Mouse (Mus musculus) midbrain, embryonic 14.5 days (tissue): ENCODE results near the gene Smim9. TPM values are rescaled to one million over a fixed set of nuclear protein-coding genes. Genes with fewer than 3 reads are reported as not detected.

Experiments
- ATAC-seq: fragments of 200-750 bp; cut with Nextera tagmentation; 2 replicates; pipeline ENCODE4 v1.8.0; 2017; ENCODE audit warnings: moderate number of reproducible peaks, moderate library complexity; ENCODE audit not compliant: low FRiP score, low TSS enrichment
- DNase-seq: peaks from one replicate; pipeline ENCODE4 v3.0.0-alpha.2; 2015
- H3K27ac ChIP-seq: fragments of 300-500 bp; sonication (generic); replicated peaks from 2 replicates; pipeline ENCODE4 v1.5.1; 2014; ENCODE audit warnings: mild to moderate bottlenecking, low read depth, low read length, moderate library complexity
- H3K27me3 ChIP-seq: fragments of 300-500 bp; sonication (generic); 2 replicates; pipeline ENCODE4 v1.6.1; 2014; ENCODE audit warnings: low read length, control low read depth, mixed read lengths; ENCODE audit not compliant: control insufficient read depth, insufficient read depth
- H3K36me3 ChIP-seq: fragments of 300-500 bp; sonication (generic); 2 replicates; pipeline ENCODE4 v1.6.1; 2014; ENCODE audit warnings: low read length, control low read depth; ENCODE audit not compliant: control insufficient read depth, insufficient read depth
- H3K4me1 ChIP-seq: fragments of 300-500 bp; sonication (generic); 2 replicates; pipeline ENCODE4 v1.6.1; 2014; ENCODE audit warnings: mild to moderate bottlenecking, antibody characterized with exemption, low read length, control low read depth; ENCODE audit not compliant: control insufficient read depth, insufficient read depth
- H3K4me2 ChIP-seq: fragments of 300-500 bp; sonication (generic); 2 replicates; pipeline ENCODE4 v1.6.1; 2014; ENCODE audit warnings: mild to moderate bottlenecking, low read length, moderate library complexity
- H3K4me3 ChIP-seq: fragments of 300-500 bp; sonication (generic); replicated peaks from 2 replicates; pipeline ENCODE4 v1.5.1; 2014; ENCODE audit warnings: low read depth, low read length
- H3K9ac ChIP-seq: fragments of 300-500 bp; sonication (generic); replicated peaks from 2 replicates; pipeline ENCODE4 v1.6.1; 2014; ENCODE audit warnings: mild to moderate bottlenecking, low read length, moderate library complexity
- H3K9me3 ChIP-seq: fragments of 300-500 bp; sonication (generic); 2 replicates; pipeline ENCODE4 v1.6.1; 2016; ENCODE audit warnings: low read length, control low read depth, mixed read lengths; ENCODE audit not compliant: control insufficient read depth
- WGBS: fragments of 180-500 bp; shearing (Covaris S2); extraction: QIAGEN DNeasy Blood & Tissue Kit; methylation state at CpG from one replicate; pipeline ENCODE4 v1.1.7; 2014; 5-methylcytosine and 5-hydroxymethylcytosine counted together
- polyA plus RNA-seq: library from polyadenylated mRNA; unstranded; fragments of >200 nt; fragmentation: Nextera tagmentation; extraction: Ambion mirVana; gene quantifications from 2 replicates; pipeline ENCODE4 v1.2.1, GENCODE M21; 2014

The Smim9 gene
- polyA plus RNA-seq, 1 experiment from 2014 or later = not detected

GRCm38 (mm10) chrX:75130467-75131160, 33.0 kb downstream of the Smim9 start, which contains the start of gene Mpp1:
Mpp1 (minus strand) TSS chrX:75131016.
- Histone ChIP-seq H3K4me2 (peak within 1 kb of the TSS; percentile 56), H3K27ac (no peak within 1 kb of the TSS), H3K27me3 (no peaks in the 10 kb centered on the region), H3K9me3 (no peaks in the 10 kb centered on the region), H3K4me3 (peak within 1 kb of the TSS; percentile 43), H3K4me1 (no peaks in the 10 kb centered on the region), H3K36me3 (no peaks in the 10 kb centered on the region), H3K9ac (peak within 1 kb of the TSS; percentile 56; the same call in 1 of the 2 replicates)
- DNase-seq (peak; percentile 85), ATAC-seq (peak; percentile 98)
- 17% methylated on average over 36 of the region's 36 CpGs for WGBS

DNA sequence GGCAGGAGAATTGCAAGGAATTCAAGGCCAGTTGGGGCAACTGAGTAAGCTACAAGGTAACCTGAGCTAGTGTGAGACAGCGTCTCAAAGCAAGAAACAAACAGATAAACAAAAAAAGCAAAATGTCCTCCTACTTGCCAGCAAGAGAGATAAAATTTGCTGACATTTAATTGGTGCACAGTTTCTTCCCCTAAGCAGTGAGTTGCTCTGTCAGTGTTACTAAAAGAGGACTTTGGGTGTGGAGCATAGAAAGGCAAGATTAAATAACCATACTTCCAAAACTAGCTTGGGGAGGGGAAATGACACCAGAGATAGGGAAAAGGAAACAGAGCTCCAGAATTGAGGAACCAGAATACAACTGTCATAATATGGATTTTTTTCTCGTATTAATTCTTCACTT, 34.1 kb downstream of the Smim9 start:
- Histone ChIP-seq H3K27ac (no peak overlapping the region), H3K9ac (no peak overlapping the region), H3K27me3 (no peaks in the 10 kb centered on the region), H3K4me2 (no peak overlapping the region), H3K9me3 (no peaks in the 10 kb centered on the region), H3K36me3 (no peaks in the 10 kb centered on the region), H3K4me3 (no peak overlapping the region), H3K4me1 (no peaks in the 10 kb centered on the region)
- 79% methylated on average over 2 of the region's 2 CpGs for WGBS
- no peak for DNase-seq
- ATAC-seq = no peak

DNA sequence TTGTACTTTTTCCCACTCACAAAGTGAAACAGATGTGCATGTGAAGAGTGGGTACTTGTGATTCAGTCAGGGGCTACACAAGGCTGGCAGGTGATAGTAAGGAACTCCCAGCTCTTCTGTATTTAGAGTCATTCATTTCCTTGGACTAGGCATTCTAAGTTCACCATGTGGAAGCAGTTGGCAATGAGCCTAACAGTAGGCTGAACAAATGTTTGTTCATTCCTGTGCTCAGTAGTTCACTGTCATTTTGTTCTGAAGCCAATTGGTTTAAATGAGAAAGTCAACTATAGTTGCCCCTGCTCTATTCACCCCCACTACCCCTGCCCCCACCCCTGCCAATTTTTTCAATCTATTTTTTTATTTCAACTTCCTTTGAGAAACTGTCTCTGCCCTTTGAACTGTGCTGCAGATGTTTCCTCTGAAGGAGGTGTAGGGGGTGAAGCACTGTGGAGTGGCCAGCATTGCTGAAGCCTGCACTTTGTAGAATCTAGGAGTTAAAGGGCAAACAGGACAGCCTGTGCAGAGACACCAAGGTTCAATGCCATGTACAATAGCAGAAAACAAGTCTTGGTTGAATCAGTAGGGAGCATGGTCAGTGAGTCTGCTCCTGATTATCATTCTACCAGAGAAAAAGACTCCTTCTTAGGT, 35.1 kb downstream of the Smim9 start:
- Histone ChIP-seq H3K9me3 (no peaks in the 10 kb centered on the region), H3K4me3 (no peak overlapping the region), H3K27me3 (no peaks in the 10 kb centered on the region), H3K4me2 (no peak overlapping the region), H3K36me3 (no peaks in the 10 kb centered on the region), H3K4me1 (no peaks in the 10 kb centered on the region), H3K27ac (no peak overlapping the region), H3K9ac (no peak overlapping the region)
- DNase-seq = no peak
- no peak for ATAC-seq

DNA sequence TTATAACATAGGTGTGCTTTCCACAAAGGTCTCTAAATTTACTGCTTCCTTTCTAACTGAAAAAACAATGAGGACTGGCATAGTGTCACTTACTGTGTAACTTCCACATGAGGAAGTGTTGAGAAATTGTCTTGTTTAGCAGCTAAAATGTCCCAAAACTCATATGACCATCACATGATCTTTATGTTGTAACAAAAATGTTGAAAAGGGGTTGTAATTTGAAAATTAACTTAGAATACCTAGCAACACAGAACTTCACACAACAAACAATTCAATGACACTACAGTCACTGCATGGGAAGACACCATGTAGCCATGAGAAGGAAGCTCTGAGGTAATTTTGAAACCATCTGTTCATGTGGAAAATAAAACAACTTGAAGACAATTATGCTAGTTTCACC, 36.7 kb downstream of the Smim9 start:
- no peak for ATAC-seq

DNA sequence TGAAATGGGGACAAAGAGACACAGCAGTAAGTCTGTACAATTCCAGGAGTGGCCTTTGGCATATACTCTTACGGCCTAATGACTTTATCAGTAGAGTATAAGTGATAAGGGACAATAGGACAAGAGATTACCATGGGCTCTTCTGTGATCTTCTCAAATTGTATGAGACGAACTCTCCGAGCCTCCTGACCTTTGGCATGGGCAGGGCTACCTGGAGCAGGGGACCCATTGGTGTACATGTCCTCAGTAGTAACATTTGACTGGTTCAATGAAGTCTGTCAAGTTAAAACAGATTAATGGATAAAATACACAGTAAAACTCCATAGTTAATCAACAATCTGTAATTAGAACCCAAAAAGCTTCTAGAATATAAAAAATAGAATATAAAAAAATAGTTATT, 38.0 kb downstream of the Smim9 start:
- Histone ChIP-seq H3K27ac (no peak overlapping the region), H3K4me2 (no peak overlapping the region), H3K9me3 (no peaks in the 10 kb centered on the region), H3K36me3 (no peaks in the 10 kb centered on the region), H3K9ac (no peak overlapping the region), H3K27me3 (no peaks in the 10 kb centered on the region), H3K4me3 (no peak overlapping the region), H3K4me1 (no peaks in the 10 kb centered on the region)
- WGBS = 83% methylated on average over 3 of the region's 3 CpGs
- no peak for ATAC-seq
- DNase-seq = no peak

More for the DNA sequence above, 36.7 kb downstream of the Smim9 start:
- no peak overlapping the region for H3K4me2 ChIP-seq
- no peaks in the 10 kb centered on the region for H3K27me3 ChIP-seq
- no peak overlapping the region for H3K27ac ChIP-seq
- no peak overlapping the region for H3K9ac ChIP-seq
- H3K4me1 ChIP-seq = no peaks in the 10 kb centered on the region
- no peaks in the 10 kb centered on the region for H3K9me3 ChIP-seq
- DNase-seq = no peak
- no peak overlapping the region for H3K4me3 ChIP-seq
- H3K36me3 ChIP-seq = no peaks in the 10 kb centered on the region

DNA sequence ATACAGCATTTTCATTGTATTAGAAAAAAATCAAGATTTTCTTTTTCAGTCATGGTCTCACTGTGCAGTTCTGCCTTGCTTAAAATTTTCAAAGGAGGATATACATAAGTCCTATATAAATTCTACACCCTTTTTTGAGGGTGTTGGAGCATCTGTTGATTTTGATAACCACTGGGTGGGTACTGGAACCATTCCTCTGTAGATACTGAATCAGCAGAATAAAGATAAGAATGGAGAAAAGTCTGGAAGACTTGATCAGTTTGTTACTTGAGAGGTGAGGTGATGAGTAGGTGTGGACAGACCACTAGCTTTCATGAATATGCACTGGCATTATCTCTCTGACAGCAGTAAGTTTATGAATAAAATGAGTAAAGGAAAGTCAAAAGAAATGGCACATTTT, 48.0 kb downstream of the Smim9 start:
- H3K9me3 ChIP-seq = no peaks in the 10 kb centered on the region
- H3K4me1 ChIP-seq = no peaks in the 10 kb centered on the region
- no peak for ATAC-seq

GRCm38 (mm10) chrX:75102293-75102692, 61.3 kb downstream of the Smim9 start:
- H3K4me1 ChIP-seq = no peaks in the 10 kb centered on the region
- H3K4me2 ChIP-seq = no peak overlapping the region
- no peak overlapping the region for H3K4me3 ChIP-seq
- peaks cover 33% of the 10 kb centered on the region for H3K36me3 ChIP-seq
- no peak overlapping the region for H3K27ac ChIP-seq
- H3K9ac ChIP-seq = no peak overlapping the region
- H3K9me3 ChIP-seq = no peaks in the 10 kb centered on the region
- no peak for DNase-seq
- WGBS = 94% methylated on average over 6 of the region's 6 CpGs
- no peaks in the 10 kb centered on the region for H3K27me3 ChIP-seq
- no peak for ATAC-seq

More for the DNA sequence above, 48.0 kb downstream of the Smim9 start:
- Histone ChIP-seq H3K4me3 (no peak overlapping the region), H3K4me2 (no peak overlapping the region), H3K27ac (no peak overlapping the region), H3K9ac (no peak overlapping the region), H3K36me3 (no peaks in the 10 kb centered on the region), H3K27me3 (no peaks in the 10 kb centered on the region)
- DNase-seq = no peak

- no peak for ATAC-seq
- 90% methylated on average over 8 of the region's 8 CpGs for WGBS
Measured at GRCm38 (mm10) chrX:75098799-75099198, 64.8 kb downstream of the Smim9 start.

More at GRCm38 (mm10) chrX:75098799-75099198, 64.8 kb downstream of the Smim9 start:
- no peak overlapping the region for H3K4me3 ChIP-seq
- DNase-seq = no peak
- no peaks in the 10 kb centered on the region for H3K9me3 ChIP-seq
- no peak overlapping the region for H3K9ac ChIP-seq
- no peaks in the 10 kb centered on the region for H3K27me3 ChIP-seq
- H3K4me1 ChIP-seq = no peaks in the 10 kb centered on the region
- H3K27ac ChIP-seq = no peak overlapping the region
- peaks cover 12% of the 10 kb centered on the region for H3K36me3 ChIP-seq
- no peak overlapping the region for H3K4me2 ChIP-seq
